Mouse (Mus musculus) megakaryocyte, embryonic 14.5 days (primary cell): ENCODE measurements around the gene Ptpn6. TPM values are rescaled to one million over a fixed set of nuclear protein-coding genes. Genes with fewer than 3 reads are reported as not detected.

Experiments used
- H3K27me3 ChIP-seq: replicated peaks from 2 replicates; pipeline ENCODE3; 2012; ENCODE audit warnings: inconsistent platforms
- H3K36me3 ChIP-seq: replicated peaks from 2 replicates; pipeline ENCODE3; 2012; ENCODE audit warnings: low read length, inconsistent platforms, mixed read lengths
- H3K4me1 ChIP-seq: 2 replicates; pipeline ENCODE4 v1.6.1; 2012; ENCODE audit warnings: inconsistent platforms
- H3K4me3 ChIP-seq: replicated peaks from 2 replicates; pipeline ENCODE3; 2012; ENCODE audit warnings: moderate library complexity, mild to moderate bottlenecking, inconsistent platforms
- H3K9me3 ChIP-seq: 2 replicates; pipeline ENCODE4 v1.6.1; 2012; ENCODE audit warnings: inconsistent platforms
- FLI1 ChIP-seq: IDR thresholded peaks from 2 replicates; pipeline ENCODE4 v1.6.1; 2012; ENCODE audit warnings: low read length, inconsistent platforms, mixed read lengths
- GATA1 ChIP-seq: IDR thresholded peaks from 3 replicates; pipeline ENCODE4 v1.6.1; 2012; ENCODE audit warnings: mixed read lengths, low read length, inconsistent platforms, borderline replicate concordance
- polyA plus RNA-seq: library from polyadenylated mRNA; stranded (reverse); fragments of >175 nt; gene quantifications from 2 replicates; pipeline ENCODE4 v1.2.3, GENCODE M21; 2012; ENCODE audit warnings: low replicate concordance; ENCODE audit not compliant: insufficient read depth

Ptpn6 gene
- polyA plus RNA-seq, 1 experiment = 20.1 TPM

DNA sequence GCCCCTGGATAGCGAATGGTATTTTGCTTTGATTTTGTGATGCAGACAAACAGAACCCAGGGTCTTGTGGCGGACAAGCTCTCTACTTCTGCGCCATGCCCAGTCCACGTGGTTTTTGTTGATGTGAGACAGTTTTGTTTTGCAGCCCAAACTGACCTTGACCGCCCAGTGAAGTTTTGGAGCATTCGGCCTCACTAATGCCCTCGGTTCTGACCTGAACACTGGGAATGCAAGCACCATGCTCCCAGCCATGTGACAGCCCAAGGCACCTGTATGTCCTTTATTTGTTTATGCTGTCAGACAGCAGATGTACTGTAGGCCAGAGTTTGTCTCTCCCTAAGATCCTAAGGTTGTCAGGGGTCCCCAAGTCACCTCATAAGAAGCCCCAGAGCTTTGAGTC is 63.9 kb downstream of the Ptpn6 start:
- Histone ChIP-seq H3K4me1 (peaks cover 26% of the 10 kb centered on the region), H3K36me3 (peaks cover 95% of the 10 kb centered on the region), H3K27me3 (no peaks in the 10 kb centered on the region), H3K4me3 (no peak overlapping the region), H3K9me3 (peaks cover 12% of the 10 kb centered on the region; the same call in 1 of the 2 replicates)
- TF ChIP-seq GATA1 = no peak
- TF ChIP-seq FLI1 = no peak

DNA sequence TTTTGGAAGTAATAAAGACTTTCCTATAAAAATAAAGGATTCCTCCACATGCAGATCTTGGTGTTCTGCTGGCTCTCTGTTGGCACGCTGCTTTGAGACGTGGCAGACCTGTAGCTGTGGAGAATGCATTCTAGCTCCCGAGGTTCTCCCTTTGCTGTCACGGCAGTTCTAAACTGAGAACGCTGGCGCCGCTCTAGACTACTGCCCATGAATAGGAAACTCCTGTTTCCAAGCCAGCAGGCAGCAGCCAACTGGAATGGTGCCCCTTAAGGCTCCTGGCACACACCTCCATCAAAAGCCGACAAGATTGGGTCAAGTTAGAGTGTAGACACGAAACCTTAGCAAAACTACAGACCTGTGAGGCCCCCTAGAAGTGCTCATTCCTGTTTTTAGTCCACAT is 64.9 kb downstream of the Ptpn6 start:
- H3K36me3 ChIP-seq = peaks cover 93% of the 10 kb centered on the region
- TF ChIP-seq FLI1 (no peak), GATA1 (no peak)

DNA sequence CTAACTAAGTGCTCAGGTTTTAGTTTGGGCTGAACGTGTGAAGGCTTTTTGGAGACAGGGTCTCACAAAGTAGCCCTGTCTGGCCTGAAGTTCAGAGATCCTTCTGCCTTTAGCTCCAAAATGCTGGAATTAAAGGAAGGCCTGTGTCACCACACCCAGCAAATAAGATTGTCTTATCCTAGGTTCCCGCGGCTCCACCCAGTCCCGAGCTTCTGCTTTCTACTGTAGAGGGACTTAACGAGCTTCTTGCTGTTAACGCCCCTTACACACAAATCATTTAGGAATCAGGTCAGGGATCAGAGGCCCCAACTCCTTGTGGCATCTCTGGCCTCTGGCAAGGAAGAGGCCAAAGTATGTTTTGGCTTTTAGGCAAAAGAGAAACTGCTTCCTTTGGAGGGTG is 66.4 kb downstream of the Ptpn6 start:
- no peak overlapping the region for H3K4me3 ChIP-seq
- H3K4me1 ChIP-seq = peaks cover 48% of the 10 kb centered on the region
- no peaks in the 10 kb centered on the region for H3K27me3 ChIP-seq
- TF ChIP-seq GATA1 (no peak), FLI1 (no peak)
- peaks cover 12% of the 10 kb centered on the region; the same call in 1 of the 2 replicates for H3K9me3 ChIP-seq
- peaks cover 94% of the 10 kb centered on the region for H3K36me3 ChIP-seq

More for the DNA sequence above, 64.9 kb downstream of the Ptpn6 start:
- H3K4me3 ChIP-seq = no peak overlapping the region
- peaks cover 12% of the 10 kb centered on the region; the same call in 1 of the 2 replicates for H3K9me3 ChIP-seq
- H3K27me3 ChIP-seq = no peaks in the 10 kb centered on the region
- H3K4me1 ChIP-seq = peaks cover 36% of the 10 kb centered on the region

Other genes starting within 250 kb of the Ptpn6 start
- 0.96 TPM in 1 of 2 replicates, not detected in the other for gene C1rl, start 245.6 kb downstream of the Ptpn6 start, polyA plus RNA-seq
- gene C1ra, start 226.3 kb downstream of the Ptpn6 start, polyA plus RNA-seq = 0.54 TPM in 1 of 2 replicates, not detected in the other
- gene C1s1, start 196.4 kb downstream of the Ptpn6 start, polyA plus RNA-seq = 0.04 TPM in 1 of 2 replicates, not detected in the other
- not detected in 2 replicates for gene C1rb, start 168.4 kb downstream of the Ptpn6 start, polyA plus RNA-seq
- not detected in 2 replicates for gene C1s2, start 102.6 kb downstream of the Ptpn6 start, polyA plus RNA-seq
- 119 and 190 TPM in 2 replicates for gene Lpcat3, start 75.7 kb downstream of the Ptpn6 start, polyA plus RNA-seq
- gene Emg1, start 26.5 kb downstream of the Ptpn6 start, polyA plus RNA-seq = 46.3 and 153 TPM in 2 replicates
- gene Phb2, start 26.4 kb downstream of the Ptpn6 start, polyA plus RNA-seq = 72.8 and 150 TPM in 2 replicates
- 11.7 and 65.2 TPM in 2 replicates for gene Grcc10, start 2.7 kb upstream of the Ptpn6 start, polyA plus RNA-seq
- gene Gm45234, start 17.3 kb upstream of the Ptpn6 start, polyA plus RNA-seq = 43.0 TPM in 1 of 2 replicates, not detected in the other
- 38.5 and 97.6 TPM in 2 replicates for gene Atn1, start 17.8 kb upstream of the Ptpn6 start, polyA plus RNA-seq
- gene Eno2, start 31.0 kb upstream of the Ptpn6 start, polyA plus RNA-seq = 5.8 and 6.2 TPM in 2 replicates
- gene Lrrc23, start 41.0 kb upstream of the Ptpn6 start, polyA plus RNA-seq = not detected in 2 replicates
- gene Spsb2, start 69.9 kb upstream of the Ptpn6 start, polyA plus RNA-seq = 42.5 and 52.2 TPM in 2 replicates
- gene Tpi1, start 75.6 kb upstream of the Ptpn6 start, polyA plus RNA-seq = 74.5 and 552 TPM in 2 replicates
- gene Usp5, start 90.8 kb upstream of the Ptpn6 start, polyA plus RNA-seq = 35.1 and 61.7 TPM in 2 replicates
- gene Cdca3, start 90.8 kb upstream of the Ptpn6 start, polyA plus RNA-seq = 27.2 and 32.4 TPM in 2 replicates
- gene Gnb3, start 101.6 kb upstream of the Ptpn6 start, polyA plus RNA-seq = not detected in 2 replicates
- gene P3h3, start 119.0 kb upstream of the Ptpn6 start, polyA plus RNA-seq = 5.5 TPM in 1 of 2 replicates, not detected in the other
- 0.82 and 7.7 TPM in 2 replicates for gene Gpr162, start 125.3 kb upstream of the Ptpn6 start, polyA plus RNA-seq
- 0.35 TPM in 1 of 2 replicates, not detected in the other for gene Cd4, start 149.5 kb upstream of the Ptpn6 start, polyA plus RNA-seq
- 0.62 TPM in 1 of 2 replicates, not detected in the other for gene Lag3, start 173.0 kb upstream of the Ptpn6 start, polyA plus RNA-seq
- 330 and 450 TPM in 2 replicates for gene Ptms, start 181.4 kb upstream of the Ptpn6 start, polyA plus RNA-seq
- gene Mlf2, start 192.7 kb upstream of the Ptpn6 start, polyA plus RNA-seq = 183 and 362 TPM in 2 replicates
- 46.8 and 55.7 TPM in 2 replicates for gene Cops7a, start 226.8 kb upstream of the Ptpn6 start, polyA plus RNA-seq